Mouse (Mus musculus) heart, postnatal 0 days (tissue): ENCODE results near the gene Ints6.

ENCODE experiments used
- CTCF ChIP-seq: IDR thresholded peaks from 2 replicates; pipeline ENCODE4 v1.5.1; 2016; ENCODE audit warnings: antibody characterized with exemption, control low read depth, low read depth
- EP300 ChIP-seq: IDR thresholded peaks from 2 replicates; pipeline ENCODE4 v1.6.1; 2016; ENCODE audit warnings: antibody characterized with exemption, low read depth

GRCm38 (mm10) chr14:62755095-62755640 lies 5.8 kb downstream of the Ints6 start:
- no peak for TF ChIP-seq EP300
- no peak for TF ChIP-seq CTCF
